ENCODE assay signal across 13 mouse cellular contexts in genomic region chr14:105565827-105566226, GRCm38 (mm10).
A peak's percentile ranks its signal among the peaks of the same experiment; 100 is the strongest.
DNase-seq lines count a peak whose midpoint lies in the region; ATAC-seq and TF ChIP-seq lines count a peak whose summit lies in the region.
"Had no signal": no experiment of that assay in that cellular context is flagged by ENCODE, and none has a peak within 500 bp of the region (broad histone marks: within the 10 kb centered on the region; RNA-seq: fewer than 3 reads in every experiment).

No protein-coding gene starts in this region.

- H3K36me3 ChIP-seq in lung, embryonic 14.5 days (ENCODE audit: insufficient read depth): no peaks in the 10 kb centered on the region
- H3K36me3 ChIP-seq in forebrain, embryonic 13.5 days (ENCODE audit: poor library complexity, severe bottlenecking): no peaks in the 10 kb centered on the region
- H3K36me3 ChIP-seq: embryonic facial prominence, embryonic 12.5 days; lung, embryonic 15.5 days had no signal

- no peaks in the 10 kb centered on the region for H3K4me1 ChIP-seq in lung, embryonic 14.5 days (ENCODE audit: insufficient read depth)
- no peaks in the 10 kb centered on the region for H3K4me1 ChIP-seq in forebrain, embryonic 13.5 days
- H3K4me1 ChIP-seq: embryonic facial prominence, embryonic 12.5 days; lung, embryonic 15.5 days had no signal

- H3K27ac ChIP-seq in lung, embryonic 14.5 days (ENCODE audit: low read depth): no peak overlapping the region
- H3K27ac ChIP-seq in forebrain, embryonic 13.5 days: no peak overlapping the region
- H3K27ac ChIP-seq: embryonic facial prominence, embryonic 12.5 days; lung, embryonic 15.5 days had no signal

- peak overlapping the region; percentile 31; the same call in 1 of the 2 replicates for H3K4me2 ChIP-seq in lung, embryonic 14.5 days
- H3K4me2 ChIP-seq in forebrain, embryonic 13.5 days: no peak overlapping the region
- H3K4me2 ChIP-seq: embryonic facial prominence, embryonic 12.5 days; lung, embryonic 15.5 days had no signal

- peak; percentile 20 to 22 for DNase-seq in left cerebral cortex, adult 18-20 months (ENCODE audit: low spot score in 2 of 2)
- no peak for DNase-seq in left cerebral cortex, adult 11 months (ENCODE audit: low spot score)
- DNase-seq in frontal cortex, postnatal 36 days (ENCODE audit: low spot score in 2 of 2): peak; percentile 41 to 70
- peak; percentile 10 for DNase-seq in lung, embryonic 14.5 days
- no peak for DNase-seq in adrenal gland, postnatal 10 days
- DNase-seq: adrenal gland, postnatal 36 days; cerebellum, adult 18-20 months; kidney, postnatal 10 days had no signal

- 0 out of 2 replicates have a peak, but pooled peaks cover 3% of the 10 kb centered on the region for H3K27me3 ChIP-seq in lung, embryonic 14.5 days (ENCODE audit: insufficient read depth, low read length)
- 0 out of 2 replicates have a peak, but pooled peaks cover under 1% of the 10 kb centered on the region for H3K27me3 ChIP-seq in forebrain, embryonic 13.5 days
- H3K27me3 ChIP-seq: embryonic facial prominence, embryonic 12.5 days; lung, embryonic 15.5 days had no signal

- WGBS in lung, embryonic 14.5 days: 55% methylated on average over 16 of the region's 16 CpGs
- 88% methylated on average over 16 of the region's 16 CpGs for WGBS in forebrain, embryonic 13.5 days

- no peak overlapping the region for H3K4me3 ChIP-seq in lung, embryonic 14.5 days (ENCODE audit: low read depth, low read length)
- H3K4me3 ChIP-seq in forebrain, embryonic 13.5 days: no peak overlapping the region
- H3K4me3 ChIP-seq: embryonic facial prominence, embryonic 12.5 days; lung, embryonic 15.5 days had no signal

- H3K9me3 ChIP-seq in lung, embryonic 14.5 days (ENCODE audit: low read depth, low read length): no peaks in the 10 kb centered on the region
- H3K9me3 ChIP-seq in forebrain, embryonic 13.5 days (replicated peaks): no peaks in the 10 kb centered on the region
- H3K9me3 ChIP-seq: embryonic facial prominence, embryonic 12.5 days; lung, embryonic 15.5 days had no signal

- ATAC-seq in common myeloid progenitor, adult 5-6 weeks (replicated peaks; ENCODE audit: low read depth, poor library complexity, severe bottlenecking): 0 out of 2 replicates have a peak, but pooled peaks have one; percentile 32
- no peak for ATAC-seq in lung, embryonic 14.5 days (ENCODE audit: insufficient read depth)
- no peak for ATAC-seq in monocyte, adult 5-6 weeks (replicated peaks; ENCODE audit: insufficient number of reproducible peaks, low FRiP score, low TSS enrichment, poor library complexity, severe bottlenecking)
- ATAC-seq in forebrain, embryonic 13.5 days: no peak

- no peak for TF ChIP-seq CTCF in lung, embryonic 14.5 days (IDR thresholded peaks at IDR 0.05; ENCODE audit: low read depth)

- H3K9ac ChIP-seq in lung, embryonic 14.5 days: no peak overlapping the region
- H3K9ac ChIP-seq in forebrain, embryonic 13.5 days: no peak overlapping the region
- H3K9ac ChIP-seq: embryonic facial prominence, embryonic 12.5 days; lung, embryonic 15.5 days had no signal

Comparison
In these comparisons a context has a peak if more than half of its experiments do, and no peak if none do; other contexts are left out.
1. DNase-seq: peak in left cerebral cortex, adult 18-20 months (2 of 2), frontal cortex, postnatal 36 days (2 of 2) and lung, embryonic 14.5 days (single experiment); none in left cerebral cortex, adult 11 months (single experiment) and adrenal gland, postnatal 10 days (single experiment).